Mouse (Mus musculus) urinary bladder, adult 18-20 months (tissue): Measurements from ENCODE around the gene Pafah1b2.

ENCODE experiments used
- DNase-seq, 2 experiments: peaks; one replicate each; pipeline ENCODE4 v3.0.0; 2022; ENCODE audit warnings: low spot score in 2 of 2, mixed read lengths in 2 of 2

Pafah1b2 gene

GRCm38 (mm10) chr9:45981331-45981730 is 31.2 kb downstream of the Pafah1b2 start:
- no peak for DNase-seq

- DNase-seq, result no peak
Observed at GRCm38 (mm10) chr9:45980611-45981010, 31.9 kb downstream of the Pafah1b2 start.

GRCm38 (mm10) chr9:45979778-45980177 is 32.7 kb downstream of the Pafah1b2 start:
- DNase-seq, result no peak

- DNase-seq, result no peak
Observed at GRCm38 (mm10) chr9:45976884-45977283, 35.6 kb downstream of the Pafah1b2 start.

- DNase-seq, result no peak
Observed at GRCm38 (mm10) chr9:45963577-45963976, 48.9 kb downstream of the Pafah1b2 start.

- DNase-seq, result no peak
Observed at GRCm38 (mm10) chr9:45961855-45962254, 50.6 kb downstream of the Pafah1b2 start.

GRCm38 (mm10) chr9:45959661-45960060 is 52.8 kb downstream of the Pafah1b2 start:
- no peak for DNase-seq

GRCm38 (mm10) chr9:45958851-45959250 is 53.6 kb downstream of the Pafah1b2 start:
- no peak for DNase-seq

- DNase-seq, result no peak
Observed at GRCm38 (mm10) chr9:45958023-45958670, 54.3 kb downstream of the Pafah1b2 start.

GRCm38 (mm10) chr9:45955107-45955963 is 57.2 kb downstream of the Pafah1b2 start, which contains the start of gene Sidt2:
TSS of gene Sidt2 (minus strand) at chr9:45955258.
- DNase-seq, result peak in 1 of 2 experiments; percentile 84

- peak in 1 of 2 experiments; percentile 84 for DNase-seq
Observed at GRCm38 (mm10) chr9:45954294-45955106, 58.0 kb downstream of the Pafah1b2 start.

- DNase-seq, result peak in 1 of 2 experiments; percentile 31
Observed at GRCm38 (mm10) chr9:45953511-45954293, 58.8 kb downstream of the Pafah1b2 start.

GRCm38 (mm10) chr9:45952890-45953289 is 59.6 kb downstream of the Pafah1b2 start:
- DNase-seq, result no peak

GRCm38 (mm10) chr9:45952057-45952456 is 60.4 kb downstream of the Pafah1b2 start:
- DNase-seq, result no peak

GRCm38 (mm10) chr9:45946872-45947183 is 65.7 kb downstream of the Pafah1b2 start:
- DNase-seq, result no peak

- DNase-seq, result no peak
Observed at GRCm38 (mm10) chr9:45946182-45946871, 66.2 kb downstream of the Pafah1b2 start.

- DNase-seq, result no peak
Observed at GRCm38 (mm10) chr9:45945721-45946120, 66.8 kb downstream of the Pafah1b2 start.

GRCm38 (mm10) chr9:45944506-45945400 is 67.7 kb downstream of the Pafah1b2 start:
- no peak for DNase-seq

- no peak for DNase-seq
Observed at GRCm38 (mm10) chr9:45943628-45944505, 68.6 kb downstream of the Pafah1b2 start.
